Mouse (Mus musculus) heart, postnatal 4 days (tissue): Measurements from ENCODE around the gene Btbd35f8. TPM values are rescaled to one million over a fixed set of nuclear protein-coding genes. Genes with fewer than 3 reads are reported as not detected.
"Not testable (repeated sequence)": the region's sequence is repeated elsewhere in the genome, so short reads cannot be mapped to it uniquely, and the experiment has no call there.

ENCODE experiments used
- DNase-seq: peaks from one replicate; pipeline ENCODE4 v3.0.0; 2021
- total RNA-seq, 2 experiments: library from RNA; stranded (reverse); gene quantifications; 2 replicates each; pipeline ENCODE4 v1.2.3; 2021

Btbd35f8 gene
- total RNA-seq, result not detected

GRCm38 (mm10) chrX:34450224-34450623, at the start of gene Btbd35f8:
Gene Btbd35f8, plus strand, starts transcription at chrX:34450524.
- not testable (repeated sequence) for DNase-seq

Other genes with a start within 250 kb of the Btbd35f8 start
- not detected for gene Spin2g, start 211.8 kb upstream of the Btbd35f8 start, total RNA-seq